Mouse (Mus musculus) hindbrain, embryonic 11.5 days (tissue): ENCODE results near the gene Ccdc152. TPM values are rescaled to one million over a fixed set of nuclear protein-coding genes. Genes with fewer than 3 reads are reported as not detected.

Experiments
- ATAC-seq: fragments of 200-750 bp; cut with Nextera tagmentation; 2 replicates; pipeline ENCODE4 v1.8.0; 2017; ENCODE audit warnings: mild to moderate bottlenecking, moderate TSS enrichment, moderate library complexity; ENCODE audit not compliant: low FRiP score
- DNase-seq: peaks from one replicate; pipeline ENCODE4 v3.0.0-alpha.2; 2015; ENCODE audit warnings: low spot score
- H3K27ac ChIP-seq: fragments of 300-500 bp; sonication (generic); 2 replicates; pipeline ENCODE4 v1.5.1; 2014; ENCODE audit warnings: mild to moderate bottlenecking, low read depth, low read length
- H3K27me3 ChIP-seq: fragments of 300-500 bp; sonication (generic); 2 replicates; pipeline ENCODE4 v1.6.1; 2014; ENCODE audit warnings: mild to moderate bottlenecking, low read length, moderate library complexity, mixed read lengths; ENCODE audit not compliant: control insufficient read depth, insufficient read depth
- H3K36me3 ChIP-seq: fragments of 300-500 bp; sonication (generic); 2 replicates; pipeline ENCODE4 v1.6.1; 2014; ENCODE audit warnings: mild to moderate bottlenecking, low read length, moderate library complexity, mixed read lengths; ENCODE audit not compliant: control insufficient read depth, insufficient read depth
- H3K4me1 ChIP-seq: fragments of 300-500 bp; sonication (generic); replicated peaks from 2 replicates; pipeline ENCODE4 v1.6.1; 2014; ENCODE audit warnings: low read length, mixed read lengths; ENCODE audit not compliant: control insufficient read depth, insufficient read depth
- H3K4me2 ChIP-seq: fragments of 300-500 bp; sonication (generic); replicated peaks from 2 replicates; pipeline ENCODE4 v1.6.1; 2014; ENCODE audit warnings: mild to moderate bottlenecking, low read depth, low read length
- H3K4me3 ChIP-seq: fragments of 300-500 bp; sonication (generic); 2 replicates; pipeline ENCODE4 v1.5.1; 2014; ENCODE audit warnings: low read depth, low read length
- H3K9ac ChIP-seq: fragments of 300-500 bp; sonication (generic); 2 replicates; pipeline ENCODE4 v1.6.1; 2014; ENCODE audit warnings: low read depth, low read length
- H3K9me3 ChIP-seq: fragments of 300-500 bp; sonication (generic); 2 replicates; pipeline ENCODE4 v1.6.1; 2016; ENCODE audit warnings: low read length; ENCODE audit not compliant: control insufficient read depth
- WGBS: fragments of 180-500 bp; shearing (Covaris S2); extraction: QIAGEN DNeasy Blood & Tissue Kit; methylation state at CpG from one replicate; pipeline ENCODE4 v1.1.7; 2014; 5-methylcytosine and 5-hydroxymethylcytosine counted together
- polyA plus RNA-seq: library from polyadenylated mRNA; unstranded; fragments of >200 nt; fragmentation: Nextera tagmentation; extraction: Ambion mirVana; gene quantifications from 2 replicates; pipeline ENCODE4 v1.2.1, GENCODE M21; 2014

Ccdc152 gene
- 0.18 TPM in 1 of 2 replicates, not detected in the other for polyA plus RNA-seq

- no peak for DNase-seq
- Histone ChIP-seq H3K36me3 (no peaks in the 10 kb centered on the region), H3K4me1 (no peaks in the 10 kb centered on the region), H3K9me3 (no peaks in the 10 kb centered on the region), H3K27ac (no peak within 1 kb of the TSS), H3K4me3 (no peak within 1 kb of the TSS), H3K4me2 (no peak within 1 kb of the TSS), H3K27me3 (no peaks in the 10 kb centered on the region), H3K9ac (no peak within 1 kb of the TSS)
- ATAC-seq = no peak
- WGBS = 88% methylated on average over 12 of the region's 12 CpGs
Measured at GRCm38 (mm10) chr15:3303426-3303825, at the start of gene Ccdc152. Gene Ccdc152 (minus strand): TSS chr15:3303526.

DNA sequence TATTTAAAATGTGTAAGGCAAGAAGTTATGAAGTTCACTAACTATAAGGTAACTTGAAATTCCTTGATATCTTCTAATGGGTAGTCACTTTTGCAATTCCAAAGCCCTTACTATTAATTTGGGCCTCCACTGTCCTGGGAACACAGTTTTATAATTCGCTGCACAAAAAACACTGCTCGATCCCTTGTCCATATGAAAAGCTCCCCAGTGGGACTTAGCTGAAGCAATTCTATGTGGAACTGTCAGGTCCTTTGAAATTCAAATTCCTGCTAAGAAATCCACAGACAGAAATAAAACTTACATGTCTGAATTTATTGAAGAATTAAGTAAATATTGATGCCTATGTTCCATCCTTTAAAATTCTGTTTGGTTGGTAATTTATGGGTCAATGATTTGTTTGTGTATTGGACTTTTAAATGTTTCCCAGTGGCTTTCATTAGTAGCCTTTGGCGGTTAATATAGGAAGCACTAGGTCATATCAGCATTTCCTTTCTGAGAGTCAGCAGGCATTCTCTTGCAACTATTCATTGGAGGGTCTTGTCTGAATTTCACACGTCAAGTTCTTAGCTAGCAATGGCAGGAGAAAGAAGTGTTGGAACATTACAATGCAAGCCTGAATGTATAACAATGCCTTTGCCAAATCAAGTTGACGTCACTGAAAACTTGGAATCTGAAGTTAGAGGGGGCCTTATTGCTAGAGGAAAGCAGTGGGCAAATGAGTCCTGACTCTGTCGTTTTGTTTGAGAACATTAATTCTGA, 46.2 kb upstream of the Ccdc152 start:
- Histone ChIP-seq H3K27me3 (no peaks in the 10 kb centered on the region), H3K4me3 (no peak overlapping the region), H3K4me2 (no peak overlapping the region), H3K27ac (no peak overlapping the region), H3K9ac (no peak overlapping the region), H3K36me3 (no peaks in the 10 kb centered on the region), H3K9me3 (no peaks in the 10 kb centered on the region), H3K4me1 (no peaks in the 10 kb centered on the region)
- DNase-seq (no peak), ATAC-seq (peak; percentile 43; the same call in 1 of the 2 replicates)
- 51% methylated on average over 6 of the region's 6 CpGs for WGBS

GRCm38 (mm10) chr15:3346682-3347081, 43.4 kb upstream of the Ccdc152 start:
- no peaks in the 10 kb centered on the region for H3K27me3 ChIP-seq
- 79% methylated on average over 3 of the region's 3 CpGs for WGBS
- no peaks in the 10 kb centered on the region for H3K36me3 ChIP-seq
- no peak overlapping the region for H3K4me3 ChIP-seq
- ATAC-seq (no peak), DNase-seq (no peak)
- H3K9ac ChIP-seq = no peak overlapping the region
- no peaks in the 10 kb centered on the region for H3K9me3 ChIP-seq
- no peak overlapping the region for H3K27ac ChIP-seq
- no peaks in the 10 kb centered on the region for H3K4me1 ChIP-seq
- no peak overlapping the region for H3K4me2 ChIP-seq

DNA sequence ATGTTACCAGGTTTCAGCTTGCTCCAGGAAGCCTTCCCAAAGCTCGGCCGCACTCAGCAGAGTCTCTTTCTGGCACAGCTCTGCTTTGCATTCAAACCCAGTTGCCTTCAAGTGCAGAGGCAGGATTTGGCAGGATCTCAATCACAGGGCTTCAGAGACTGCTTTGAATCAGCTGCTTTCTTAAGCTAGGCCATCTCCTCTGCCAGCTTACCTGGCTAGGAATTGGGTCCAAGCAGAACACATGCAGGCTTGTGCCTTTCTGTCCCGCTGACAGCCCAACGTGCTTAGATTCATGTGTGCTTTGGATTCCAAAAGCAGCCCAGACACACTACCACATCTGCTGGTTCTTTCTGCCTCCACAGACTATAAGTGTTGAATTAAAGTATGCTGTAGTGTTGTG, 41.2 kb upstream of the Ccdc152 start:
- H3K9ac ChIP-seq = no peak overlapping the region
- DNase-seq (no peak), ATAC-seq (no peak)
- H3K9me3 ChIP-seq = no peaks in the 10 kb centered on the region
- H3K4me2 ChIP-seq = no peak overlapping the region
- 85% methylated on average over 4 of the region's 4 CpGs for WGBS
- H3K4me3 ChIP-seq = no peak overlapping the region
- H3K27me3 ChIP-seq = no peaks in the 10 kb centered on the region
- no peak overlapping the region for H3K27ac ChIP-seq
- H3K36me3 ChIP-seq = no peaks in the 10 kb centered on the region
- H3K4me1 ChIP-seq = no peaks in the 10 kb centered on the region

DNA sequence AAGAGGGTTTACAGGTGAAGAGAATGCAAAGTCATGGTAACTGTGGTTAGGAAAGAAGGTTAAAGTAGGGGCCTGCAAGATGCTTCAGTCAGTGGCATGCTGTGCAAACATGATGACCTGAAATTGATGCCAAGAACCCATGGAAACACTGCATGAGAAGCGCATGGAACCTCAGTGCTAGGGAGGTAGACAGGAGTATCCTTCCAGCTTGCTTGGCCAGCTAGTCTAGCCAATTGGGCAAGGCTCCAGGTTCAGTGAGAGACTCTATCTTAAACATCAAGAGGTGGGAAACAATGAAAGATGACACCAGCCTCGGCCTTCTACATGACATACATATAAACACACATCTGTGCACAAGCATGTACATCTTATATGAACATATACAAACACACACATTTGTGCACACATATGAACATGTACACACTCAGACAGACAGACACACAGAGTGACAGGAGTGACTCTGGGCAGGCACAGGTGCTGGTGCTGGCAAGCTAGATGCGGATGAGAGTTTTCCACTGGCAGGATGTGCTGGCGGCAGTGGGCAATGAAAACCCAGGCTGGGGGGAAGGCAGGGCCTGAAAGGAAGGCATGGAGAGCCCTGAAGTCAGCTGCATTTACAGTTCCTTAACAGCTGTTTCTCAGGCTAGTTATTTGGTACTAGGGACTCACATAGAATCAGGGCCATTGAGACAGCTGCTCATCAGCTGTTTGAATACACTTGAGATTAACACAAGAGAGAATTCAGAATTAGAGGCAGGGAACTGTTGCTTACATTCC, 38.7 kb upstream of the Ccdc152 start:
- Histone ChIP-seq H3K27ac (no peak overlapping the region), H3K27me3 (no peaks in the 10 kb centered on the region), H3K4me2 (no peak overlapping the region), H3K36me3 (no peaks in the 10 kb centered on the region), H3K4me3 (no peak overlapping the region), H3K9ac (no peak overlapping the region), H3K9me3 (no peaks in the 10 kb centered on the region), H3K4me1 (no peaks in the 10 kb centered on the region)
- ATAC-seq = no peak
- 85% methylated on average over 4 of the region's 4 CpGs for WGBS
- DNase-seq = no peak

DNA sequence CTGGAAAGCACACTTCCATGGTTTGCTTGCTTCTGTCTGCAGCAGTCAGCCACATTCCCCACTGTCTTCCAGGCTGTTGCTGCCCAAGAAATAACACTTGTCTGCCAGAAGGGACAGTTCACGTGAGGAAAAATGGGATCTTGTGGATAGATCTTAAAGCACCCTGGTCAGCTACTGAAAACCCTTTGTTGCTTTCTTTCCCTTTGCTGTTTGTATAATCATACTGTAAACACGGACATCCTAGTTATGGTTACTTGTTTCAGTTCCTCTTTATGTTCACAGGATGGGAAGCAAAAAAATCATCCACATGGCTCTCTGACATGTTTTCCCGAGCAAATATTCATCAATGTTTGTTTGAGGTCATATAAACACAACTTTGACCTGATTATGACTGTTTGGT, 36.5 kb upstream of the Ccdc152 start:
- H3K4me1 ChIP-seq = no peaks in the 10 kb centered on the region
- no peak overlapping the region for H3K9ac ChIP-seq
- H3K27ac ChIP-seq = no peak overlapping the region
- H3K4me3 ChIP-seq = no peak overlapping the region
- no peaks in the 10 kb centered on the region for H3K36me3 ChIP-seq
- ATAC-seq (no peak), DNase-seq (no peak)
- WGBS = 79% methylated on average over 3 of the region's 3 CpGs
- no peaks in the 10 kb centered on the region for H3K27me3 ChIP-seq
- H3K9me3 ChIP-seq = no peaks in the 10 kb centered on the region
- no peak overlapping the region for H3K4me2 ChIP-seq

- no peaks in the 10 kb centered on the region for H3K36me3 ChIP-seq
- no peaks in the 10 kb centered on the region for H3K27me3 ChIP-seq
- no peak overlapping the region for H3K9ac ChIP-seq
- ATAC-seq = no peak
- no peaks in the 10 kb centered on the region for H3K9me3 ChIP-seq
- no peak overlapping the region for H3K4me2 ChIP-seq
- no peak overlapping the region for H3K4me3 ChIP-seq
- H3K4me1 ChIP-seq = no peaks in the 10 kb centered on the region
- 94% methylated on average over 4 of the region's 4 CpGs for WGBS
- H3K27ac ChIP-seq = no peak overlapping the region
- DNase-seq = no peak
Measured at GRCm38 (mm10) chr15:3332517-3332916, 29.2 kb upstream of the Ccdc152 start.

DNA sequence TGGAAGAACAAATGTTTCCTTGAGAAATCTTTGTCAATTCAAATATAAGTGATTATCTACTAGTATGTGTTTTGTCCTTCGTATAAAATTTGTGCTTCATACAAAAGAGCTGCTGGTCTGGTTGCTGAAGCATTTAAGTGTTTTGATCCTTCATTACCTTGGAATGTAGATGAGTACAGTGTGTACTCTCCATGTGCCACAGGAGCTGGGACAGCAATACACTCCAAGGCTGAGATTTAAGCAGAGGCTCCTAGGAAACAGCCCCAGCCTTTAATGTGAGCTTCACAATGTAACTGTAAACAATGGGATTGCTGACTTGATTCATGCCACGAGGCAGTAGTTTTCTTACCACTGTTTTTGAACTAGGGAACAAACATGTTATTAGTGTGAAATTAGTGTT, 28.5 kb upstream of the Ccdc152 start:
- H3K9me3 ChIP-seq = no peaks in the 10 kb centered on the region
- no peaks in the 10 kb centered on the region for H3K36me3 ChIP-seq
- no peak for DNase-seq
- H3K4me3 ChIP-seq = no peak overlapping the region
- no peaks in the 10 kb centered on the region for H3K27me3 ChIP-seq
- no peak overlapping the region for H3K9ac ChIP-seq
- WGBS = 79% methylated on average over 2 of the region's 2 CpGs
- H3K4me2 ChIP-seq = no peak overlapping the region
- no peak overlapping the region for H3K27ac ChIP-seq
- ATAC-seq = no peak
- H3K4me1 ChIP-seq = no peaks in the 10 kb centered on the region

GRCm38 (mm10) chr15:3330291-3330690, 27.0 kb upstream of the Ccdc152 start:
- Histone ChIP-seq H3K36me3 (no peaks in the 10 kb centered on the region), H3K4me1 (no peaks in the 10 kb centered on the region), H3K4me3 (no peak overlapping the region), H3K27ac (no peak overlapping the region), H3K9ac (no peak overlapping the region), H3K27me3 (no peaks in the 10 kb centered on the region), H3K4me2 (no peak overlapping the region), H3K9me3 (no peaks in the 10 kb centered on the region)
- ATAC-seq = no peak
- WGBS = 75% methylated on average over 1 of the region's 1 CpGs
- no peak for DNase-seq
